Mouse (Mus musculus) stomach, postnatal 0 days (tissue): ENCODE results near the gene Csnk2a2.

ENCODE experiments used
- CTCF ChIP-seq: IDR thresholded peaks from 2 replicates; pipeline ENCODE4 v1.5.1; 2016; ENCODE audit warnings: antibody characterized with exemption, low read depth, mild to moderate bottlenecking, moderate library complexity
- EP300 ChIP-seq: optimal IDR thresholded peaks from 2 replicates; pipeline ENCODE3; 2016; ENCODE audit warnings: antibody characterized with exemption

DNA sequence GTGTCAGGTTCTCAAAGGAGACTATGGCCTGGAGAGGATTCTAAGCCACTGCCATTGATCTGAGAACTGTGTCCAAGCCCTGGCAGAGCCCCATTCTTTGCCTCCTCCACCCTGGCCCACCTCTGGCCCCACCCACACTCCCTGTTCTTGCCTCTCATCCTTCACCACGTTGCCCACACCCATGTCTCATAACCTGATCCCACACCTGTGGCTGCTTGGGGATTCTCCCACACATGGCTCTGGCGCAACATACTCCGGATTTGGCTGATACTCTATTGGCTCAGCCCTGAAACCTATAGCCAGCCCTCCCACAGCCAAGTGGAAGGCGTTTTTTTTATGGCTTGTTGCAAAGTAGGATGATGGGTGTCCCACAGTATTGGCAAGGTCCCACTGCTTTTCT lies 2.2 kb upstream of the Csnk2a2 start:
- TF ChIP-seq CTCF (no peak), EP300 (no peak)
